Mouse (Mus musculus) limb, embryonic 15.5 days (tissue): ENCODE results near the gene St6galnac3. TPM values are rescaled to one million over a fixed set of nuclear protein-coding genes. Genes with fewer than 3 reads are reported as not detected.

Experiments
- ATAC-seq: fragments of 200-750 bp; cut with Nextera tagmentation; 2 replicates; pipeline ENCODE4 v1.8.0; 2017; ENCODE audit warnings: low read depth, moderate TSS enrichment; ENCODE audit not compliant: insufficient number of reproducible peaks, low FRiP score, low TSS enrichment
- H3K27ac ChIP-seq: fragments of 300-500 bp; sonication (generic); 2 replicates; pipeline ENCODE4 v1.5.1; 2015; ENCODE audit warnings: moderate library complexity, mild to moderate bottlenecking, inconsistent platforms
- H3K27me3 ChIP-seq: fragments of 300-500 bp; sonication (generic); 2 replicates; pipeline ENCODE4 v1.6.1; 2015; ENCODE audit warnings: inconsistent platforms
- H3K36me3 ChIP-seq: fragments of 300-500 bp; sonication (generic); 2 replicates; pipeline ENCODE4 v1.6.1; 2015; ENCODE audit warnings: inconsistent platforms
- H3K4me1 ChIP-seq: fragments of 300-500 bp; sonication (generic); 2 replicates; pipeline ENCODE4 v1.6.1; 2015; ENCODE audit warnings: inconsistent platforms
- H3K4me2 ChIP-seq: fragments of 300-500 bp; sonication (generic); 2 replicates; pipeline ENCODE4 v1.6.1; 2015; ENCODE audit warnings: mild to moderate bottlenecking, inconsistent platforms
- H3K4me3 ChIP-seq: fragments of 300-500 bp; sonication (generic); 2 replicates; pipeline ENCODE4 v1.5.1; 2015; ENCODE audit warnings: mild to moderate bottlenecking, inconsistent platforms
- H3K9ac ChIP-seq: fragments of 300-500 bp; sonication (generic); 2 replicates; pipeline ENCODE4 v1.6.1; 2015; ENCODE audit warnings: inconsistent platforms
- H3K9me3 ChIP-seq: fragments of 300-500 bp; sonication (generic); 2 replicates; pipeline ENCODE4 v1.6.1; 2016; ENCODE audit warnings: inconsistent platforms
- WGBS: fragments of 180-500 bp; shearing (Covaris S2); methylation state at CpG from one replicate; pipeline ENCODE4 v1.1.7; 2015; 5-methylcytosine and 5-hydroxymethylcytosine counted together
- polyA plus RNA-seq: library from polyadenylated mRNA; unstranded; fragments of >200 nt; fragmentation: Nextera tagmentation; extraction: Ambion mirVana; gene quantifications from 2 replicates; pipeline ENCODE4 v1.2.1, GENCODE M21; 2015

The St6galnac3 gene
- polyA plus RNA-seq, 1 experiment from 2014 or later = 33.5 TPM

DNA sequence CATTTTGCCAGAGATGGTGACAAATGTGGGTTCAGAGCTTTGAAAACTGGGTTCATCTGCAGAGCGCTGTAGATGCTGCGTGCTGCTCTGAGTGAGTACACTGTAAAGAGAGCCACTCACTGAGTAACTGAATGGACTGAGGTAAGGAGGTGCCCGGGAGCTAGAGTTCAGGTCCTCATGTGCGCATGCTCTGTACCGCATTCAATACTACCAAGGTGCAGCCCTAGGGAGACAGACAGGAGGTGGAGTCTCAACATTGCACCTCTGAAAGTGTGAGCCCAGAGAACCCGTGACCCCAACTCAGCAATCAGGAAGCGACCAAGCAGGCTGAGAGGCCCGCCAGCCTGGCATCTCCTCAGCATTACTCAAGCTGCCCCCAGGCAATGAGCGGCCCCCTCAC, 62.2 kb downstream of the St6galnac3 start:
- Histone ChIP-seq H3K4me2 (no peak overlapping the region), H3K4me1 (peaks cover 12% of the 10 kb centered on the region; the same call in 1 of the 2 replicates), H3K27ac (no peak overlapping the region), H3K27me3 (no peaks in the 10 kb centered on the region), H3K36me3 (no peaks in the 10 kb centered on the region), H3K9me3 (no peaks in the 10 kb centered on the region), H3K9ac (no peak overlapping the region), H3K4me3 (no peak overlapping the region)
- ATAC-seq = no peak
- 81% methylated on average over 9 of the region's 9 CpGs for WGBS

- peaks cover 12% of the 10 kb centered on the region; the same call in 1 of the 2 replicates for H3K4me1 ChIP-seq
Measured at GRCm38 (mm10) chr3:153661927-153662326, 63.0 kb downstream of the St6galnac3 start.

GRCm38 (mm10) chr3:153659575-153660168, 65.3 kb downstream of the St6galnac3 start:
- H3K36me3 ChIP-seq = no peaks in the 10 kb centered on the region
- no peak overlapping the region for H3K9ac ChIP-seq
- H3K4me2 ChIP-seq = no peak overlapping the region
- H3K4me1 ChIP-seq = peaks cover 11% of the 10 kb centered on the region; the same call in 1 of the 2 replicates
- no peak for ATAC-seq
- H3K27me3 ChIP-seq = no peaks in the 10 kb centered on the region
- H3K4me3 ChIP-seq = no peak overlapping the region
- H3K27ac ChIP-seq = no peak overlapping the region
- H3K9me3 ChIP-seq = no peaks in the 10 kb centered on the region
- WGBS = 85% methylated on average over 15 of the region's 15 CpGs

More at GRCm38 (mm10) chr3:153661927-153662326, 63.0 kb downstream of the St6galnac3 start:
- H3K9ac ChIP-seq = no peak overlapping the region
- no peak overlapping the region for H3K4me3 ChIP-seq
- H3K4me2 ChIP-seq = no peak overlapping the region
- H3K27me3 ChIP-seq = no peaks in the 10 kb centered on the region
- no peak for ATAC-seq
- H3K36me3 ChIP-seq = no peaks in the 10 kb centered on the region
- H3K27ac ChIP-seq = no peak overlapping the region
- WGBS = 69% methylated on average over 7 of the region's 7 CpGs
- H3K9me3 ChIP-seq = no peaks in the 10 kb centered on the region

DNA sequence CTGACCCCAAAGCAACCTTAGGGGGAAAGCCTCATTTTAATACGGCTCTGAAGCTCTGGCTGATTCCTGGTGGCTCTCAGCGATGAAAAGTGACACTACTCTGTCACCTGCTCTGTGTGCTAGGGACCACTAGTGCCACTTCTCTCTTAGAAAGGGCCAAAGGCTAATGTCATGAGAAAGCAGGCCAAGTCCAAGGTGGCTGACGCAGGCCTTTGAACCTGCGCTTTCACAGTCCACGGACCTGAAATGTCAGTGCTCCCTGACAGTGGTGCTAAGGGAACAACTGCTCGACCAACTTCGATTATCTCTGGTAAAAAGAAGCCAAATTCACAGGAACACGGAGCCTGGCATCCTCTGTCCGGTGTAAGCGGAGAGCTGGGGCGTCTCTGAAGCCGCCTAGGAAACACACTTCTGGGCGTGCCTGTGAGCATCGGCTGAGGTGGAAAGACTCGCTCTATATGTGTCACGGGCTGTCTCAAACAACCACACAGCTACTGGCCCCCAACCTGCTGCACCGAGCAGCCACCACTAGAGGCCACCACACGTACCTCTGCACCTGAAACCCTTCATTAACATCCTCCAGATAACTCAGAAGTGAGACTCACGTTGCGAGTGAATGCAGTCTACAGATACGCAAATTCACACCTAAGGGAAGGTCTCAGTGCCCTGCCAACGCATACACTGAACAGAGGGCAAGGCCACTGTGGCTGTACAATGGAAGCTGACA, 66.8 kb downstream of the St6galnac3 start:
- ATAC-seq = no peak

DNA sequence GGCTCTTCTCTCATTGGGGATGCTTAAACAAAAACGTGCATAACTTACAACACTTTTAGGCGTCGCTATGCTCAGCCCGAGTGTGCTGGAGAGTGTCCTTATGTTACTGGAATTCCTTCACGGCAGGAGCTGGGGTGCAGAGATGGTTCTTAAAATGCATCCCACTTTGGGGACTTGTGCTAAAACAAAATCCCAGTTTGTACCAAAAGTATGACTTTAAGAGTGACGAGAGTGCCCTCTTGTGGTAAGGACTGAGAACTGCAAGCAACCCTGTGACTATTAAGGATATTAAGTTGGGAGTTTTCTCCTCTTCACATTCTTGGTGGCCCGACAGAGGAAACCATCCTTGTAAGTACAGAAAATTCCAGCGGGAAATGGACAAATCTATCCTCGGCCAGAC, 69.9 kb downstream of the St6galnac3 start:
- no peak for ATAC-seq
- no peaks in the 10 kb centered on the region for H3K27me3 ChIP-seq
- no peaks in the 10 kb centered on the region for H3K36me3 ChIP-seq
- H3K9me3 ChIP-seq = no peaks in the 10 kb centered on the region
- no peaks in the 10 kb centered on the region for H3K4me1 ChIP-seq
- H3K27ac ChIP-seq = no peak overlapping the region
- H3K9ac ChIP-seq = no peak overlapping the region
- 27% methylated on average over 9 of the region's 9 CpGs for WGBS
- no peak overlapping the region for H3K4me2 ChIP-seq
- no peak overlapping the region for H3K4me3 ChIP-seq

More for the DNA sequence above, 66.8 kb downstream of the St6galnac3 start:
- 67% methylated on average over 22 of the region's 22 CpGs for WGBS
- Histone ChIP-seq H3K9ac (no peak overlapping the region), H3K27me3 (no peaks in the 10 kb centered on the region), H3K4me3 (no peak overlapping the region), H3K36me3 (no peaks in the 10 kb centered on the region), H3K4me1 (0 out of 2 replicates have a peak, but pooled peaks cover 2% of the 10 kb centered on the region), H3K4me2 (no peak overlapping the region), H3K9me3 (no peaks in the 10 kb centered on the region), H3K27ac (no peak overlapping the region)

DNA sequence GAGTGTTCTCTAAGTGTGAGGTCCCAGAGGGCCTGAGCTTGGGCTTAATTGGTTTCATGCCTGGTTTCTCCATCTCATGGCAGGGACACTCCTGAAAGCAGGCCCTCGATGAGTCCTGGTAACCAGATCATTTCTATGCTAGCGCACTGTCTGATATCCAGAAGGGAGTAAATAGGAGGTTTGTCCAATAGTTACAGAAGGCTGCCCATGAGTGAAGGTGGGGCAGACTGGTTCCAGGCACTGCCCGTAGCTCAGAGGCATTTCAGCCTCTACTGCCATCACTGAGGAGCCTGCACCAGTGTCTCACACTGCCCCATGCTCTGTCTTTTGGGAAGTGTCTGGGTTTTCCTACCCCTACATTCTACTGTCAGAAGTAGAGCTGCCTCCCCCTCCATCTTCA, 72.1 kb downstream of the St6galnac3 start:
- no peaks in the 10 kb centered on the region for H3K4me1 ChIP-seq
- 63% methylated on average over 3 of the region's 3 CpGs for WGBS
- H3K27ac ChIP-seq = no peak overlapping the region
- H3K27me3 ChIP-seq = no peaks in the 10 kb centered on the region
- H3K4me3 ChIP-seq = no peak overlapping the region
- no peaks in the 10 kb centered on the region for H3K36me3 ChIP-seq
- H3K9ac ChIP-seq = no peak overlapping the region
- no peak for ATAC-seq
- H3K4me2 ChIP-seq = no peak overlapping the region
- H3K9me3 ChIP-seq = no peaks in the 10 kb centered on the region

- H3K4me3 ChIP-seq = no peak overlapping the region
- H3K4me1 ChIP-seq = no peaks in the 10 kb centered on the region
- WGBS = 54% methylated on average over 8 of the region's 8 CpGs
- no peak overlapping the region for H3K9ac ChIP-seq
- no peak for ATAC-seq
- no peak overlapping the region for H3K27ac ChIP-seq
- H3K36me3 ChIP-seq = no peaks in the 10 kb centered on the region
- H3K27me3 ChIP-seq = no peaks in the 10 kb centered on the region
- H3K4me2 ChIP-seq = no peak overlapping the region
- H3K9me3 ChIP-seq = no peaks in the 10 kb centered on the region
Measured at GRCm38 (mm10) chr3:153648713-153649112, 76.3 kb downstream of the St6galnac3 start.

- H3K4me2 ChIP-seq = no peak overlapping the region
- no peak overlapping the region for H3K4me3 ChIP-seq
- H3K36me3 ChIP-seq = no peaks in the 10 kb centered on the region
- H3K9ac ChIP-seq = no peak overlapping the region
- H3K27ac ChIP-seq = no peak overlapping the region
- H3K27me3 ChIP-seq = no peaks in the 10 kb centered on the region
- 81% methylated on average over 7 of the region's 7 CpGs for WGBS
- H3K4me1 ChIP-seq = no peaks in the 10 kb centered on the region
- no peaks in the 10 kb centered on the region for H3K9me3 ChIP-seq
- no peak for ATAC-seq
Measured at GRCm38 (mm10) chr3:153645803-153646202, 79.2 kb downstream of the St6galnac3 start.

DNA sequence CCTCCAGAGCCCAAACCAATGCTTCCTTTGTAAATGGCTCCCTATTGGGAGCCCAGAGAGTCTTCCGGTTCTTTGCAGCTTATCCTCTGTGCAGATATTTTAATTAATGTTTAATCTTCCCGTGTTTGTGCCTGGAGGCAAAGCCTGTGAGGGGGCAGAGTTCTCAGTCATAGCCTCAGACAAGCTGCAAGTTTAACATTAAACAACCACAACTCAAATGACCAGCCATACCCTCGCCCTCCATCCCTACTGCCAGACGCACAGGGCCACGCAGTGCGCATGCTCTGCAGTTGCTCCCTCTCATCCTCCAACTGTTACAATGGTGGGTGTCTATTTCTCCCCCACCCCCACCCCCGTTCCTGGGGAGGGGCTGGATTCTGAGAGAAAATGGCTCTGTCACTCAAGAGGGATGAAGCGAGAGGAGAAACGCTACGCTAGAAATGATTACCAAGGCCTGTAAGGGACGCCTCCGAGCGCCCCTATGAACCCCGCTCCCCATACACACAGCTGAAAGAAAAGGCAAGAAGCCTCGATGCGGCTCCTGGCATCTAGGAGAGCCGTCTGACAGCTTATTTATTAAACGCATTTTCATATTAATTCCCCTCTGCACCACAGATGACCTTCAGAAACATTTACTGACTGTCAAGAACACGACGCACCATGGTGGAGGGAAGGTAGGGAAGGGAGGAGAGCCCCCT, 81.0 kb downstream of the St6galnac3 start:
- no peaks in the 10 kb centered on the region for H3K4me1 ChIP-seq

GRCm38 (mm10) chr3:153642826-153643225, 82.1 kb downstream of the St6galnac3 start:
- Histone ChIP-seq H3K9me3 (no peaks in the 10 kb centered on the region), H3K4me3 (no peak overlapping the region), H3K36me3 (no peaks in the 10 kb centered on the region), H3K4me2 (no peak overlapping the region), H3K4me1 (no peaks in the 10 kb centered on the region), H3K27me3 (no peaks in the 10 kb centered on the region), H3K27ac (no peak overlapping the region), H3K9ac (no peak overlapping the region)
- no peak for ATAC-seq
- WGBS = 77% methylated on average over 14 of the region's 14 CpGs

More for the DNA sequence above, 81.0 kb downstream of the St6galnac3 start:
- ATAC-seq = no peak
- Histone ChIP-seq H3K4me3 (no peak overlapping the region), H3K9ac (no peak overlapping the region), H3K27me3 (no peaks in the 10 kb centered on the region), H3K4me2 (no peak overlapping the region), H3K36me3 (no peaks in the 10 kb centered on the region), H3K27ac (no peak overlapping the region), H3K9me3 (no peaks in the 10 kb centered on the region)
- WGBS = 85% methylated on average over 20 of the region's 20 CpGs

- no peak overlapping the region for H3K4me2 ChIP-seq
- H3K9ac ChIP-seq = no peak overlapping the region
- no peaks in the 10 kb centered on the region for H3K36me3 ChIP-seq
- no peak overlapping the region for H3K27ac ChIP-seq
- ATAC-seq = no peak
- no peaks in the 10 kb centered on the region for H3K9me3 ChIP-seq
- no peaks in the 10 kb centered on the region for H3K27me3 ChIP-seq
- WGBS = 83% methylated on average over 5 of the region's 5 CpGs
- no peaks in the 10 kb centered on the region for H3K4me1 ChIP-seq
- no peak overlapping the region for H3K4me3 ChIP-seq
Measured at GRCm38 (mm10) chr3:153641805-153642204, 83.2 kb downstream of the St6galnac3 start.

DNA sequence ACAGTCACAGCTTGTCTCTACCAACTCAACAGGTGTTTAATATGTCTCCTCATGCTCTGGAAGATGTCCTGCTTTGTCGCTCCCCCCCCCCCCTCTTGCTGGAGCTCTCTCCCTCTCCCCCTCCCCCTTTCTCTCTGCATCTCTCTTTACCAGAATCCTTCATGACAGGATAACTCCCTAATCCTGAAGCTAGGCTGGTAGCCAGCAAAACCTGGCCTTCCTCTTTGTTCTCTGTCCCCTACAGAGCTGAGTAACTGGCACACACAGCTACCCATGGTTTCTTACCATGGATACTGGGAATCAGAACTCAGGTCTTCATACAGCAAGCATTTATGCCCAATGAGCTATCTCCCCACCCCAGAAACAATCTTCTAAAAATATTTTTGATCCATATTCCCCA, 87.6 kb downstream of the St6galnac3 start:
- no peaks in the 10 kb centered on the region for H3K36me3 ChIP-seq
- 89% methylated on average over 1 of the region's 1 CpGs for WGBS
- no peak overlapping the region for H3K4me3 ChIP-seq
- no peak for ATAC-seq
- H3K27ac ChIP-seq = no peak overlapping the region
- H3K4me2 ChIP-seq = no peak overlapping the region
- no peaks in the 10 kb centered on the region for H3K9me3 ChIP-seq
- H3K27me3 ChIP-seq = no peaks in the 10 kb centered on the region
- H3K9ac ChIP-seq = no peak overlapping the region
- H3K4me1 ChIP-seq = no peaks in the 10 kb centered on the region
